Mouse (Mus musculus): Measurements from ENCODE around the gene Xrra1. TPM values are rescaled to one million over a fixed set of nuclear protein-coding genes. Genes with fewer than 3 reads are reported as not detected.
"Not testable (repeated sequence)": the region's sequence is repeated elsewhere in the genome, so short reads cannot be mapped to it uniquely, and the experiment has no call there.

Xrra1 gene
- polyA plus RNA-seq (2012; rRNA removed) (not detected in 2 replicates), polyA plus RNA-seq (2014; fragmentation: Nextera tagmentation; extraction: Ambion mirVana) (0.08 TPM in 1 of 2 replicates, not detected in the other)

DNA sequence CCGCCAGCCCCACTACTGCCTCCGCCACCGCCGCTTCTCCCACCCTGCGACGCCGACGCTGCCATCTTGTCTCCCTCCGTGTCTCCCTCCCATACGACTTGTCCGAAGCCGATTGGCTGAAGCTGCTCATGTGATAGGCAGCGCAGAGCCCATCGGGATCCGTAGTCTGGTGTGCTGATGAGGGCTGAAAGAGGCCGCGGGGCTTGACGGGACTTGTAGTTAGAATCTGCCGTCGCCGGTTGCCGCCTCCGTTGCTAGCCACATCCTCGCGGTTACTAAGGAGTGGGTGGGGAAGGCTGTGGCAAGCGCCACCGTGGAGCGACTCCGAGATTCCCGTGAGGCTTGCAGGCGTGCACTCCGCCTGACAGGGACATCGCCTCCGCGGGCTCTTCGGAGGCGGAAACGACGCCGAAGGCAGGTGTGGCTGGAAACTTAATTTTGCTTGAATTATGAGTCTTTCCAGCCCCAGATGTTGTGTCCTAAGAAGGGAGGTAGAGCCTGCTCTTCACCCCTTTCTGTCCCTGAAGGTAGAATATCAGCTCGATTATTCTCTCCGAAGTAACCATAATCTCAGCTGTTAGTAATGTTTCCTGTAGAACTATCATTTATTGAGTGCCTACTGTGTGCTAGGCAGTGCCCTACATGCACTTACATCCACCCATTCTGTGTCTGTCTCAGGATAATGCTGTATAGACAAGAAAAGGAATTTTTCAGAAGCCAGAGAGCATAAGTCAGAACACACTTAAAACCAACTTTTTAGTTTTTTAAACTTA is at the start of gene Xrra1:
Gene Xrra1, plus strand, starts transcription at position 304 of the 773 bp plus-strand sequence.
- H3K27ac ChIP-seq: peak within 1 kb of the TSS; percentile 28; the same call in 1 of the 2 replicates
- peak; percentile 97 to 99 (median 98) for DNase-seq (ENCODE audit: low read depth in 3 of 3, low spot score in 3 of 3)
- under 1% methylated on average over 42 of the region's 42 CpGs for WGBS (ENCODE audit: insufficient replicate concordance)
- H3K9ac ChIP-seq (replicated peaks): peak within 1 kb of the TSS; percentile 73
- peaks cover 15 to 16% of the 10 kb centered on the region in 2 experiments for H3K4me1 ChIP-seq (replicated peaks; ENCODE audit: control insufficient read depth in 2 of 2, insufficient read depth in 2 of 2, low read length in 1 of 2)
- peaks cover 9% of the 10 kb centered on the region for H3K36me3 ChIP-seq (replicated peaks; ENCODE audit: control insufficient read depth, insufficient read depth, low read depth)
- no peaks in the 10 kb centered on the region for H3K27me3 ChIP-seq (ENCODE audit: control insufficient read depth, insufficient read depth, low read length)
- peak within 1 kb of the TSS; percentile 98 for H3K4me2 ChIP-seq (ENCODE audit: low read depth)
- TF ChIP-seq CTCF (IDR thresholded peaks at IDR 0.05; ENCODE audit: low read depth): 0 out of 2 replicates have a peak, but pooled peaks have one; percentile 1
- no peak for TF ChIP-seq EP300 (IDR thresholded peaks at IDR 0.05; ENCODE audit: low read depth)
- H3K9me3 ChIP-seq (ENCODE audit: control insufficient read depth, low read length): no peaks in the 10 kb centered on the region
- peak within 1 kb of the TSS; percentile 71 to 94 for H3K4me3 ChIP-seq (ENCODE audit: insufficient read depth in 1 of 2, low read depth in 2 of 2, low read length in 2 of 2)
- ATAC-seq (ENCODE audit: insufficient read depth): peak; percentile 99

DNA sequence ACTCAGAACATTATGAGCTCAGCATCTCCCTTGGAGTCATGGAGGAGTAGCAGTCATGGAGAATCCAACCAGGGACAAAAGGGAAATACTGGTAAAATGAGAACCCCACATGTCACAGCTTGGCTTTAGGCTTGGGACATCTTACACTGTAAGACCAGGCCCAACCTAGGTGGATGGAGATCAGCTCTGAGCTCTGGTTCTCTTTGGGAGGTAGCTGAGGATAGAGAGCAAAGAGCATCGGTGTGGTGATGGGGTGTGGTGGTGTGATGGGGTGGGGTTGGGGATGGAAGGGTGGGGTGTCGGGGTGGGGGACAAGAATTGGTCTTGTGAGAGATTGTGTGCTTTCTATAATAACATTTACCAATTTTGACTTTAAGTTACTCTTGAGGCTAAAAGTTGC is 48.1 kb upstream of the Xrra1 start:
- Histone ChIP-seq H3K9ac (replicated peaks) (no peak overlapping the region), H3K27ac (no peak overlapping the region), H3K4me2 (ENCODE audit: low read depth) (no peak overlapping the region), H3K27me3 (ENCODE audit: control insufficient read depth, insufficient read depth, low read length) (no peaks in the 10 kb centered on the region), H3K4me1 (replicated peaks; ENCODE audit: control insufficient read depth in 2 of 2, insufficient read depth in 2 of 2, low read length in 1 of 2) (peaks cover 3 to 9% of the 10 kb centered on the region in 2 experiments; a peak in 3 of 4 replicates), H3K4me3 (ENCODE audit: insufficient read depth in 1 of 2, low read depth in 2 of 2, low read length in 2 of 2) (no peak overlapping the region), H3K36me3 (replicated peaks; ENCODE audit: control insufficient read depth, insufficient read depth, low read depth) (peaks cover 24% of the 10 kb centered on the region), H3K9me3 (ENCODE audit: control insufficient read depth, low read length) (no peaks in the 10 kb centered on the region)
- WGBS (ENCODE audit: insufficient replicate concordance): 59% methylated on average over 2 of the region's 2 CpGs
- ATAC-seq (ENCODE audit: insufficient read depth) (peak; percentile 48), DNase-seq (ENCODE audit: low read depth in 3 of 3, low spot score in 3 of 3) (no peak)
- no peak for TF ChIP-seq CTCF (IDR thresholded peaks at IDR 0.05; ENCODE audit: low read depth)
- no peak for TF ChIP-seq EP300 (IDR thresholded peaks at IDR 0.05; ENCODE audit: low read depth)

DNA sequence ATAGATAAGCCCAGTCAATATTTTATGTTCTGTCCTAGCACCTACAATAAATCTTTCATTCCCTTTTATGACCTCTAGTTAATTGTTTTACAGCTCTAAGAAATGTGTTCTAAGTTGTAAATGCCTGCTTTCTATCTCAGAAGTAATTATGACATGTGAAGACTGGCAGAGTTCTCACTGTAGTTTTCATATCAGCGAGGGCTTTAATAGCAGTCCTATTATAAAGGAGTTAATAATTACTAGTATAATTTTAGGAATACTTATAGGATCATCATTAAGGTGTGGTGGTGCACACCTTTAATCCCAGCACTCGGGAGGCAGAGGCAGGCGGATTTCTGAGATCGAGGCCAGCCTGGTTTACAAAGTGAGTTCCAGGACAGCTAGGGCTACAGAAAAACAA is 47.3 kb upstream of the Xrra1 start:
- Histone ChIP-seq H3K27ac (no peak overlapping the region), H3K4me3 (ENCODE audit: insufficient read depth in 1 of 2, low read depth in 2 of 2, low read length in 2 of 2) (no peak overlapping the region), H3K4me2 (ENCODE audit: low read depth) (no peak overlapping the region), H3K27me3 (ENCODE audit: control insufficient read depth, insufficient read depth, low read length) (no peaks in the 10 kb centered on the region), H3K9ac (replicated peaks) (no peak overlapping the region), H3K4me1 (replicated peaks; ENCODE audit: control insufficient read depth in 2 of 2, insufficient read depth in 2 of 2, low read length in 1 of 2) (peaks cover 3 to 9% of the 10 kb centered on the region in 2 experiments; a peak in 3 of 4 replicates), H3K36me3 (replicated peaks; ENCODE audit: control insufficient read depth, insufficient read depth, low read depth) (peaks cover 24% of the 10 kb centered on the region), H3K9me3 (ENCODE audit: control insufficient read depth, low read length) (no peaks in the 10 kb centered on the region)
- WGBS (ENCODE audit: insufficient replicate concordance): 76% methylated on average over 4 of the region's 4 CpGs
- no peak for DNase-seq (ENCODE audit: low read depth in 3 of 3, low spot score in 3 of 3)
- ATAC-seq (ENCODE audit: insufficient read depth): no peak
- TF ChIP-seq CTCF (IDR thresholded peaks at IDR 0.05; ENCODE audit: low read depth) (no peak), EP300 (IDR thresholded peaks at IDR 0.05; ENCODE audit: low read depth) (no peak)

DNA sequence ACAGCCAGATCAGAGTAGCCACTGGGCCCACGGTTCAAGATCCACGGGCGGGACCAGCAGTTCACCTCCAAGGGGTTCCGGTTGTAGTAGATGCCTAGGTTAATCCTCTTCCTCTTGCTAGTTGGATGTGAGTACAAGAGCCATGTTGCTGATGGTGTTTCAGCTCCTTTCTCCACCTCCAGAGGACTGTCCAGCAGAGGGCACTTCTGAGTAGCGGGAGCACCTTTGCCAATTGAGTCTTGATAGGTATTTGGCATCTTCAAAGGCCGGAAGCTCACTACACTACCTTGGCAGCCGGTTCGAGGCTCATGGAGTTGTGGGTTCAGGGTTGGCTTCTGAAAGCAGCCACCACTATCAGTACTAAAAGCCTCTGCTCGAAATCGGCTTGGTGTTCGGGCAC is 45.5 kb upstream of the Xrra1 start:
- TF ChIP-seq CTCF (IDR thresholded peaks at IDR 0.05; ENCODE audit: low read depth) (peak; percentile 85), EP300 (IDR thresholded peaks at IDR 0.05; ENCODE audit: low read depth) (no peak)
- H3K4me3 ChIP-seq (ENCODE audit: insufficient read depth in 1 of 2, low read depth in 2 of 2, low read length in 2 of 2): no peak overlapping the region
- 82% methylated on average over 11 of the region's 11 CpGs for WGBS (ENCODE audit: insufficient replicate concordance)
- DNase-seq (ENCODE audit: low read depth in 3 of 3, low spot score in 3 of 3) (no peak), ATAC-seq (ENCODE audit: insufficient read depth) (no peak)
- no peak overlapping the region for H3K4me2 ChIP-seq (ENCODE audit: low read depth)
- no peaks in the 10 kb centered on the region for H3K9me3 ChIP-seq (ENCODE audit: control insufficient read depth, low read length)
- peaks cover 27% of the 10 kb centered on the region for H3K36me3 ChIP-seq (replicated peaks; ENCODE audit: control insufficient read depth, insufficient read depth, low read depth)
- H3K27ac ChIP-seq: no peak overlapping the region
- peaks cover 3 to 16% of the 10 kb centered on the region in 2 experiments; a peak in 3 of 4 replicates for H3K4me1 ChIP-seq (replicated peaks; ENCODE audit: control insufficient read depth in 2 of 2, insufficient read depth in 2 of 2, low read length in 1 of 2)
- H3K27me3 ChIP-seq (ENCODE audit: control insufficient read depth, insufficient read depth, low read length): no peaks in the 10 kb centered on the region
- no peak overlapping the region for H3K9ac ChIP-seq (replicated peaks)

DNA sequence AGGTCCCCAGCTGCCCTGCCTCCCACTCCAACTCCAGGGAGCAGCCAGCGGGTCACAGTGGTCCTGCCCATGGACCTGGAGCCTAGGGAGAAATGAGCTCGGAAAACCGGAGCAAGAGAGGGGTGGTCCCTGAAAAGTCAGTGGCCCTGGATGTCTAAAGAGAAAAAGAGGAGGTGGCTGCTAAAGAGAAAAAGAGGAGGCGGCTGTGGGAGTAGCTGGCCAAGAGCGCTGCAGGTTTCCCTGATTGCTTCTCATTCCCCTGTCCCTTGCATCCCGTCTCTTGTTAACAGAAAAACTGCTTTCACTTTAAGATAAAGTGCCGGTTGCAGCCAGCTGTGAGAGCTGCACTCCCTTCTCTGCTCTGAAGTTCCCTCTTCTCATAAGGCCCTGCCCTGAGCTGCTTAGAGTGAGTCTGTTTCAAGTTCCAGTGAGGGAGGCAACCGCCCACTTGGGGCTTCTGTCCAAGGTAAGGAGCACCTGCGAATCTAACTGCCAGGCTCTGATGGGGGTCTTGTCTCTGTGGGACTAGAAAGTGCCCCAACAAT is 40.7 kb upstream of the Xrra1 start:
- not testable (repeated sequence) for H3K27ac ChIP-seq; ATAC-seq (ENCODE audit: insufficient read depth); H3K4me3 ChIP-seq (ENCODE audit: insufficient read depth in 1 of 2, low read depth in 2 of 2, low read length in 2 of 2); H3K9me3 ChIP-seq (ENCODE audit: control insufficient read depth, low read length); DNase-seq (ENCODE audit: low read depth in 3 of 3, low spot score in 3 of 3); H3K27me3 ChIP-seq (ENCODE audit: control insufficient read depth, insufficient read depth, low read length)
- Histone ChIP-seq H3K4me2 (ENCODE audit: low read depth) (peak overlapping the region; percentile 34), H3K4me1 (replicated peaks; ENCODE audit: control insufficient read depth in 2 of 2, insufficient read depth in 2 of 2, low read length in 1 of 2) (peaks cover 16 to 26% of the 10 kb centered on the region in 2 experiments), H3K9ac (replicated peaks) (peak overlapping the region; percentile 27; the same call in 1 of the 2 replicates), H3K36me3 (replicated peaks; ENCODE audit: control insufficient read depth, insufficient read depth, low read depth) (peaks cover 22% of the 10 kb centered on the region)
- WGBS (ENCODE audit: insufficient replicate concordance): 29% methylated on average over 9 of the region's 9 CpGs

Data from liver, embryonic 14.5 days (tissue).